Mouse (Mus musculus): ENCODE measurements around the gene Adam15.

The Adam15 gene

GRCm38 (mm10) chr3:89384331-89385076, 34.7 kb upstream of the Adam15 start:
- no peak for DNase-seq (ENCODE audit: low read depth, low spot score)

- DNase-seq (ENCODE audit: low read depth, low spot score), result no peak
These were observed 34.0 kb upstream of the Adam15 start for GRCm38 (mm10) chr3:89383651-89384255.

- DNase-seq (ENCODE audit: low read depth, low spot score), result no peak
These were observed 33.2 kb upstream of the Adam15 start for GRCm38 (mm10) chr3:89382950-89383349.

- DNase-seq (ENCODE audit: low read depth, low spot score), result no peak
These were observed 32.5 kb upstream of the Adam15 start for GRCm38 (mm10) chr3:89382033-89382882.

- no peak for DNase-seq (ENCODE audit: low read depth, low spot score)
These were observed 31.4 kb upstream of the Adam15 start for GRCm38 (mm10) chr3:89381233-89381632.

- no peak for DNase-seq (ENCODE audit: low read depth, low spot score)
These were observed 30.9 kb upstream of the Adam15 start for GRCm38 (mm10) chr3:89380711-89381110.

- no peak for DNase-seq (ENCODE audit: low read depth, low spot score)
These were observed 30.5 kb upstream of the Adam15 start for GRCm38 (mm10) chr3:89380291-89380690.

GRCm38 (mm10) chr3:89379388-89380131, 29.8 kb upstream of the Adam15 start:
- DNase-seq (ENCODE audit: low read depth, low spot score), result no peak

GRCm38 (mm10) chr3:89378394-89379067, 28.7 kb upstream of the Adam15 start:
- DNase-seq (ENCODE audit: low read depth, low spot score), result peak; percentile 70

- no peak for DNase-seq (ENCODE audit: low read depth, low spot score)
These were observed 28.0 kb upstream of the Adam15 start for GRCm38 (mm10) chr3:89377831-89378230.

GRCm38 (mm10) chr3:89373581-89374231, 23.9 kb upstream of the Adam15 start:
- DNase-seq (ENCODE audit: low read depth, low spot score), result no peak

GRCm38 (mm10) chr3:89367338-89367737, 17.5 kb upstream of the Adam15 start:
- no peak for DNase-seq (ENCODE audit: low read depth, low spot score)

- no peak for DNase-seq (ENCODE audit: low read depth, low spot score)
These were observed 16.0 kb upstream of the Adam15 start for GRCm38 (mm10) chr3:89365486-89366414.

- DNase-seq (ENCODE audit: low read depth, low spot score), result no peak
These were observed 15.3 kb upstream of the Adam15 start, which contains the start of gene Dcst1 for GRCm38 (mm10) chr3:89365153-89365485. Gene Dcst1 (minus strand): TSS chr3:89365253.

- DNase-seq (ENCODE audit: low read depth, low spot score), result no peak
These were observed 14.8 kb upstream of the Adam15 start for GRCm38 (mm10) chr3:89364631-89365030.

GRCm38 (mm10) chr3:89361675-89362074, 11.9 kb upstream of the Adam15 start, which contains the start of gene Dcst2:
Gene Dcst2 (plus strand): TSS chr3:89361975.
- no peak for DNase-seq (ENCODE audit: low read depth, low spot score)

- DNase-seq (ENCODE audit: low read depth, low spot score), result no peak
These were observed 10.4 kb upstream of the Adam15 start for GRCm38 (mm10) chr3:89360237-89360636.

GRCm38 (mm10) chr3:89359630-89360029, 9.8 kb upstream of the Adam15 start:
- no peak for DNase-seq (ENCODE audit: low read depth, low spot score)

GRCm38 (mm10) chr3:89356029-89356428, 6.2 kb upstream of the Adam15 start:
- no peak for DNase-seq (ENCODE audit: low read depth, low spot score)
